18 mouse cellular contexts compared by ENCODE assay signal in the genomic region with DNA sequence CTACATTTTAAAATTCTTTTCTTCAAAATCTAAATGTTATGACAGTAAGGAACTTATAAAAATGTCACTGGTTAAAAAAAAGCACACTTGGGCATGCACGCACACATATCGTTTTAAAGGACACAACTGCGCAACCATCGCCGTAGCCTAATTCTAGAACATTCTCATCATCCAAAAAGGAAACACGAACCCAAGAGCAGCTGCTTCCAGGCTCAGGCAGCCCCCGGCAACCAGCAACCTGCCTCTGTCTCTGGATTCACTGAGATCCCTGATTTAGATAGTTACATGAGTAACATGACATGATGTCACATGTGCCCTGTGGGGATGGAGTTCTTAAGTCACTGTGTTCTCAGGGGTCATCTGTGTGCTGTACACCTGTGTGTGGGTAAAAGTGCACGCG. TPM values are rescaled to one million over a fixed set of nuclear protein-coding genes. Genes with fewer than 3 reads are reported as not detected.
DNase-seq lines count a peak whose midpoint lies in the region; ATAC-seq and TF ChIP-seq lines count a peak whose summit lies in the region.
"Had no signal": no experiment of that assay in that cellular context is flagged by ENCODE, and none has a peak within 500 bp of the region (broad histone marks: within the 10 kb centered on the region; RNA-seq: fewer than 3 reads in every experiment).

No protein-coding gene starts in this region.

- no peak for TF ChIP-seq CTCF in layer of hippocampus, adult 2 months (conservative IDR thresholded peaks at IDR 0.05)

- 93% methylated on average over 9 of the region's 9 CpGs for WGBS in macrophage (ENCODE audit: missing documents)

- peaks cover 84% of the 10 kb centered on the region for H3K79me2 ChIP-seq in macrophage (ENCODE audit: inconsistent target)

- DNase-seq in frontal cortex, postnatal 14 days (ENCODE audit: low spot score in 2 of 2), result no peak
- no peak for DNase-seq in layer of hippocampus, adult 2 months (ENCODE audit: low spot score in 2 of 2)
- no peak for DNase-seq in layer of hippocampus, postnatal 25 days (ENCODE audit: extremely low spot score in 1 of 2, low spot score in 1 of 2)
- no peak for DNase-seq in gastrocnemius, adult 8-10 months (ENCODE audit: low spot score in 2 of 2)
- DNase-seq: adrenal gland, adult 2 months; adrenal gland, postnatal 10 days; adrenal gland, postnatal 25 days; cerebellum, adult 11-12 months; cerebellum, adult 2 months; cerebellum, adult 9-10 months; cerebellum, postnatal 10 days; cerebellum, postnatal 25 days had no signal

- no peak overlapping the region for H3K4me3 ChIP-seq in layer of hippocampus, adult 2 months
- no peak overlapping the region for H3K4me3 ChIP-seq in macrophage (ENCODE audit: inconsistent target)
- H3K4me3 ChIP-seq: embryonic facial prominence, embryonic 10.5 days; embryonic facial prominence, embryonic 12.5 days; forebrain, embryonic 13.5 days; forebrain, embryonic 15.5 days had no signal

- ATAC-seq in frontal cortex, adult (ENCODE audit: low TSS enrichment), result 0 out of 2 replicates have a peak, but pooled peaks have one; percentile 13
- ATAC-seq: forebrain, embryonic 13.5 days; forebrain, embryonic 15.5 days had no signal

- peak overlapping the region; percentile 59; the same call in 1 of the 2 replicates for H3K27ac ChIP-seq in layer of hippocampus, adult 2 months
- peak overlapping the region; percentile 98 for H3K27ac ChIP-seq in macrophage
- H3K27ac ChIP-seq: embryonic facial prominence, embryonic 10.5 days; embryonic facial prominence, embryonic 12.5 days; forebrain, embryonic 13.5 days; forebrain, embryonic 15.5 days had no signal

- peaks cover 51% of the 10 kb centered on the region for H3K36me3 ChIP-seq in macrophage (ENCODE audit: inconsistent target)

RNA-seq across cellular contexts. Expression of a gene that starts 17.1 kb away (rescaled TPM):
- total RNA-seq in layer of hippocampus, adult 2 months (2021), result 100 to 1,000 TPM; 138 to 139 TPM
- 100 to 1,000 TPM; 121 to 140 TPM for total RNA-seq in layer of hippocampus, postnatal 25 days (2021)
- 100 to 1,000 TPM in 1 of 26 experiments, 10 to 100 TPM in 24, 1 to 10 TPM in 1; 9.6 to 147 (median 49.2) TPM for total RNA-seq in macrophage (2018; cell fraction: chromatin; rRNA removed)
- 100 to 1,000 TPM; 588 to 806 (median 705) TPM for total RNA-seq in macrophage (2018; cell fraction: cytosol; rRNA removed)
- total RNA-seq in macrophage (2018; cell fraction: nucleus; rRNA removed), result 100 to 1,000 TPM in 24 of 26 experiments, 10 to 100 TPM in 2; 50.1 to 383 (median 147) TPM
- polyA plus RNA-seq in macrophage (2018), result 407 to 941 TPM (median 598 TPM) in 3 replicates
- 1 to 10 TPM; 1.8 to 3.7 (median 3.2) TPM for total RNA-seq in gastrocnemius, adult 8-10 months (2022)

RNA-seq across cellular contexts. Expression of a gene that starts 38.8 kb away (rescaled TPM):
- total RNA-seq in layer of hippocampus, adult 2 months (2021), result 1 to 10 TPM; 7.7 to 8.4 TPM
- total RNA-seq in layer of hippocampus, postnatal 25 days (2021), result 1 to 10 TPM; 8.0 to 8.5 TPM
- total RNA-seq in macrophage (2018; cell fraction: chromatin; rRNA removed), result 10 to 100 TPM in 7 of 26 experiments, 1 to 10 TPM in 18, under 1 TPM in 1; 0.70 to 12.8 (median 6.1) TPM
- 1 to 10 TPM; 1.8 to 9.2 (median 6.8) TPM for total RNA-seq in macrophage (2018; cell fraction: cytosol; rRNA removed)
- 1 to 10 TPM in 25 of 26 experiments, under 1 TPM in 1; 0.93 to 9.8 (median 5.3) TPM for total RNA-seq in macrophage (2018; cell fraction: nucleus; rRNA removed)
- polyA plus RNA-seq in macrophage (2018), result 2.8 to 6.7 TPM (median 5.1 TPM) in 3 replicates
- total RNA-seq in gastrocnemius, adult 8-10 months (2022), result 1 to 10 TPM in 3 of 4 experiments, under 1 TPM in 1; 0.90 to 2.1 (median 1.6) TPM

RNA-seq across cellular contexts. Expression of a gene that starts 45.1 kb away (rescaled TPM):
- 10 to 100 TPM; 15.2 to 15.5 TPM for total RNA-seq in layer of hippocampus, adult 2 months (2021)
- total RNA-seq in layer of hippocampus, postnatal 25 days (2021), result 10 to 100 TPM; 14.1 to 17.0 TPM
- total RNA-seq in macrophage (2018; cell fraction: chromatin; rRNA removed), result 10 to 100 TPM in 13 of 26 experiments, 1 to 10 TPM in 13; 3.9 to 19.4 (median 10.4) TPM
- 10 to 100 TPM in 17 of 26 experiments, 1 to 10 TPM in 9; 4.5 to 18.2 (median 11.5) TPM for total RNA-seq in macrophage (2018; cell fraction: cytosol; rRNA removed)
- 10 to 100 TPM in 14 of 26 experiments, 1 to 10 TPM in 12; 2.6 to 19.0 (median 10.9) TPM for total RNA-seq in macrophage (2018; cell fraction: nucleus; rRNA removed)
- polyA plus RNA-seq in macrophage (2018), result 9.6 to 10.4 TPM (median 10.1 TPM) in 3 replicates
- total RNA-seq in gastrocnemius, adult 8-10 months (2022), result 1 to 10 TPM; 2.9 to 4.8 (median 3.8) TPM

Comparison
In these comparisons a context has a peak if more than half of its experiments do, and no peak if none do; other contexts are left out.
1. RNA of a gene that starts 17.1 kb away (total RNA-seq): 121 to 140 TPM in layer of hippocampus, postnatal 25 days and 138 to 139 TPM in layer of hippocampus, adult 2 months; 1.8 to 3.7 TPM in gastrocnemius, adult 8-10 months; every median in the first group is over 10 times any median in the second.